Mouse (Mus musculus) kidney, adult 2 months (tissue): Measurements from ENCODE around the gene Coa7.

Experiments used
- CTCF ChIP-seq: fragments of 200-500 bp; conservative IDR thresholded peaks from 2 replicates; pipeline ENCODE4 v1.5.1; 2011; ENCODE audit warnings: low read depth, mild to moderate bottlenecking, control low read depth, low read length, moderate library complexity, mixed read lengths; ENCODE audit not compliant: insufficient read depth, insufficient read length
- POLR2A ChIP-seq: fragments of 200-500 bp; IDR thresholded peaks from one replicate; pipeline ENCODE4 v1.6.1; 2011; ENCODE audit warnings: low read depth, low read length, control low read depth

DNA sequence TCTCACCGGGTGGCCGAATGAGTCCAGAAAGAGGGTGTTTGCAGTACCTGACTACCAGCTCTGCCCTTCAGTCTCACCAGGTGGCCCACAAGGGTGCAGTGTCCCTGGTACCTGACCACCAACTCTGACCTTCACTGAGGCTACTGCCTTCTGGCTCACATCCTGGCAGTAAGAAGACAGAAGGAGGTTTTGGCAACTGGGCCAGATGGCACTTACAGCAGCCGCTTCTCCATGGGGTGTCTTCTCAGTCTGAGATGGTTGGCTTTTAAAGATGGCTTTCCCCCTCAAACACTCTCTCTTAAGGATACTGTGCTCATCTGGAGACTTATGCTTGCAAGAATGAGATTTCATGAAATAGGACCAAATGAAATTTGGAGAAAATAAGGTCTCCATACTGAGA is 51.5 kb downstream of the Coa7 start:
- TF ChIP-seq POLR2A: no peak
- no peak for TF ChIP-seq CTCF
